Mouse (Mus musculus) thymus, adult 2 months (tissue): ENCODE data around the gene Smg6. TPM values are rescaled to one million over a fixed set of nuclear protein-coding genes. Genes with fewer than 3 reads are reported as not detected.

Source experiments
- DNase-seq: peaks from one replicate; pipeline ENCODE4 v3.0.0; 2021
- H3K27ac ChIP-seq: fragments of 200-500 bp; 2 replicates; pipeline ENCODE4 v1.5.1; 2012; ENCODE audit warnings: low read length, control low read depth; ENCODE audit not compliant: control insufficient read depth, insufficient read depth
- H3K27me3 ChIP-seq: fragments of 200-500 bp; 2 replicates; pipeline ENCODE4 v1.6.1; 2012; ENCODE audit warnings: mild to moderate bottlenecking, low read length, moderate library complexity, mixed read lengths; ENCODE audit not compliant: control insufficient read depth, insufficient read depth
- H3K36me3 ChIP-seq: fragments of 200-500 bp; 2 replicates; pipeline ENCODE4 v1.6.1; 2012; ENCODE audit warnings: mild to moderate bottlenecking, low read length, moderate library complexity; ENCODE audit not compliant: control insufficient read depth, insufficient read depth
- H3K4me1 ChIP-seq: fragments of 200-500 bp; replicated peaks from 2 replicates; pipeline ENCODE4 v1.6.1; 2012; ENCODE audit warnings: low read length; ENCODE audit not compliant: control insufficient read depth, insufficient read depth
- H3K4me3 ChIP-seq: fragments of 200-500 bp; 2 replicates; pipeline ENCODE4 v1.5.1; 2012; ENCODE audit warnings: mild to moderate bottlenecking, low read length, control low read depth, moderate library complexity; ENCODE audit not compliant: control insufficient read depth, insufficient read depth
- CTCF ChIP-seq: fragments of 200-500 bp; IDR thresholded peaks from 2 replicates; pipeline ENCODE4 v1.5.1; 2012; ENCODE audit warnings: mild to moderate bottlenecking, control low read depth, low read length, moderate library complexity, borderline replicate concordance; ENCODE audit not compliant: control insufficient read depth, poor library complexity, insufficient read depth; ENCODE audit errors: extremely low read depth
- POLR2A ChIP-seq: fragments of 200-500 bp; IDR thresholded peaks from 2 replicates; pipeline ENCODE4 v1.6.1; 2012; ENCODE audit warnings: mild to moderate bottlenecking, low read length, control low read depth, moderate library complexity; ENCODE audit not compliant: control insufficient read depth, poor library complexity, insufficient read depth; ENCODE audit errors: extremely low read depth
- WGBS: fragments of 180-500 bp; shearing (Covaris S2); methylation state at CpG from one replicate; pipeline ENCODE4 v1.1.7; 2018; 5-methylcytosine and 5-hydroxymethylcytosine counted together
- polyA plus RNA-seq: library from polyadenylated mRNA; depleted of rRNA; stranded (reverse); fragments of >200 nt; gene quantifications from 2 replicates; pipeline ENCODE4 v1.2.3, GENCODE M21; 2012

Smg6 gene
- polyA plus RNA-seq, 1 experiment, result 69.7 TPM

- no peak for DNase-seq
- WGBS, result 1% methylated on average over 55 of the region's 55 CpGs
- TF ChIP-seq POLR2A (no peak), CTCF (peak; percentile 46; the same call in 1 of the 2 replicates)
- Histone ChIP-seq H3K36me3 (peaks cover 14% of the 10 kb centered on the region), H3K4me3 (peak overlapping the region; percentile 62), H3K4me1 (peaks cover 8% of the 10 kb centered on the region; the same call in 1 of the 2 replicates), H3K27me3 (no peaks in the 10 kb centered on the region), H3K27ac (no peak overlapping the region)
These were observed 29.4 kb upstream of the Smg6 start for GRCm38 (mm10) chr11:74895980-74896900.

- H3K27ac ChIP-seq, result peak within 1 kb of the TSS; percentile 51; the same call in 1 of the 2 replicates
- peaks cover 23% of the 10 kb centered on the region for H3K36me3 ChIP-seq
- TF ChIP-seq POLR2A, result no peak
- TF ChIP-seq CTCF, result no peak
- H3K4me3 ChIP-seq, result peak within 1 kb of the TSS; percentile 62
- peaks cover 8% of the 10 kb centered on the region; the same call in 1 of the 2 replicates for H3K4me1 ChIP-seq
- WGBS, result under 1% methylated on average over 74 of the region's 74 CpGs
- no peaks in the 10 kb centered on the region for H3K27me3 ChIP-seq
- DNase-seq, result peak; percentile 60
These were observed 28.5 kb upstream of the Smg6 start, which contains the start of gene Sgsm2 for GRCm38 (mm10) chr11:74896901-74897677. TSS of gene Sgsm2 (minus strand) at chr11:74897060.

GRCm38 (mm10) chr11:74897678-74898516, 27.7 kb upstream of the Smg6 start, which contains the start of gene Tsr1:
TSS of gene Tsr1 (plus strand) at chr11:74898071.
- TF ChIP-seq CTCF (no peak), POLR2A (peak; percentile 55; the same call in 1 of the 2 replicates)
- peaks cover 8% of the 10 kb centered on the region; the same call in 1 of the 2 replicates for H3K4me1 ChIP-seq
- peak; percentile 88 for DNase-seq
- WGBS, result under 1% methylated on average over 54 of the region's 54 CpGs
- H3K27me3 ChIP-seq, result no peaks in the 10 kb centered on the region
- H3K4me3 ChIP-seq, result peak within 1 kb of the TSS; percentile 62
- peaks cover 27% of the 10 kb centered on the region for H3K36me3 ChIP-seq
- peak within 1 kb of the TSS; percentile 51 for H3K27ac ChIP-seq

GRCm38 (mm10) chr11:74898517-74898827, 27.2 kb upstream of the Smg6 start:
- WGBS, result 1% methylated on average over 7 of the region's 7 CpGs
- Histone ChIP-seq H3K36me3 (peaks cover 33% of the 10 kb centered on the region), H3K27ac (peak overlapping the region; percentile 24; the same call in 1 of the 2 replicates), H3K4me3 (peak overlapping the region; percentile 62), H3K4me1 (peaks cover 8% of the 10 kb centered on the region; the same call in 1 of the 2 replicates), H3K27me3 (no peaks in the 10 kb centered on the region)
- TF ChIP-seq POLR2A, result no peak
- TF ChIP-seq CTCF, result no peak
- DNase-seq, result no peak

GRCm38 (mm10) chr11:74901555-74901954, 24.1 kb upstream of the Smg6 start:
- Histone ChIP-seq H3K4me3 (no peak overlapping the region), H3K4me1 (0 out of 2 replicates have a peak, but pooled peaks cover 3% of the 10 kb centered on the region), H3K36me3 (peaks cover 62% of the 10 kb centered on the region), H3K27ac (no peak overlapping the region), H3K27me3 (no peaks in the 10 kb centered on the region)
- 86% methylated on average over 6 of the region's 6 CpGs for WGBS
- DNase-seq, result no peak
- no peak for TF ChIP-seq CTCF
- TF ChIP-seq POLR2A, result no peak

GRCm38 (mm10) chr11:74902416-74902815, 23.2 kb upstream of the Smg6 start:
- WGBS, result 97% methylated on average over 5 of the region's 5 CpGs
- Histone ChIP-seq H3K4me1 (0 out of 2 replicates have a peak, but pooled peaks cover 3% of the 10 kb centered on the region), H3K4me3 (no peak overlapping the region), H3K27ac (no peak overlapping the region), H3K27me3 (no peaks in the 10 kb centered on the region), H3K36me3 (peaks cover 70% of the 10 kb centered on the region)
- no peak for TF ChIP-seq POLR2A
- TF ChIP-seq CTCF, result no peak
- no peak for DNase-seq
